Mouse (Mus musculus): Measurements from ENCODE around the gene T2.

Gene T2

DNA sequence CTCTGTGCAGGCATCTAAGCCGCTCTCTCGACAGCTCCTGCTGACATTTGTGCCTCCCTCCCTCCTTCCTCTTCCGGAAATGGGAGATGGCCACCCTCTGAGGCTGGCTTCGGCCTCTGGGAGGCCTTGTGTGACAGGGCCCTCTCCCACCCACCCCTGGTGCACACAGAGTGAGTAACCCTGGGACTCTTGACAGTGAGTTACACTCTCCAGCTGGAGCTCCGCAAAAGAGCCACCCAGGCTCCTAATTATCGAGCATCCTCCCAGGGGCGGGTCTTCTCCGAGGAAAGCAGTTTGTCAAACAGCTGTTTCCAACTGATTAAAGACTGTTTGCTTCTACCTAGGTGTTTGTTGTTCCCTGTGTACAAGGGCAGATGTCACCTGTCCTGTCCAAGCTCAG lies 59.7 kb downstream of the T2 start:
- in situ Hi-C loops (cut with MseI, MboI) = no loop called here

DNA sequence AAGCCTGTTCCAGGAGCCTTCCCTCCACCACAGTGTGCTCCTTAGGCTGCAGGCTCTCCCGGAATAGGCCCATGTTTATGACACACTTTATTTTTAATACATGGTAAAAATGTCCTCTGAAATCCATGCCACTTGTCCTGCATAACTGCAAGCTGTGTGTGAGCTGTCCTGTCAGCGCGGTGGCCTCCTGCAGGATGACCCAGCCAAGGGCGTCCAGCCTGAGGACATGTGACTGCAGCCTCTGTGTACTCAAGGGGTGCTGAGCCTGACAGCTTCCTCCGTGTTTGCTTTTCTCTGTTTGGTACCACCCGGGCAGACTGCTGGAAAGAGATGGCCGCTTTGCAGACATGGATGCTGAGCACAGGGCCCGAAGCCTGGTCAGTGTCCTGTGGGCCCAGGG lies 61.1 kb downstream of the T2 start:
- in situ Hi-C loops (cut with MseI, MboI) = no loop called here

DNA sequence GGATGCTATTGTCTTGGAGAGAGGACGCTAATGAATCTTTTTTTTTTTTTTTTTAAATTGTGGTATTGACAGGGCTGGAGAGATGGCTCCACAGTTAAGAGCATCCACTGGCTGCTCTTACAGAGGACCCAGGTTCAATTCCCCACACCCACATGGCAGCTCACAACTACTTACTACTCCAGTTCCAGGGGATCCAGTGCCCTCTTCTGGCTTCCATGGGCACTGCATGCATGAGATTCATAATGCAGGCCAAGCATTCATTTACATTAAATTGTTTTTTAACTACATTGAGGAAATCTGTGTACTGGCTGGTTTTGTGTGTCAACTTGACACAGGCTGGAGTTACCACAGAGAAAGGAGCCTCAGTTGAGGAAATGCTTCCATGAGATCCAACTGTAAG lies 64.9 kb downstream of the T2 start:
- in situ Hi-C loops (cut with MseI, MboI) = loop anchor here in 1 of 2 experiments (5.0 kb wide), 1 partner anchor 33 kb away; no protein-coding TSS in a partner anchor

DNA sequence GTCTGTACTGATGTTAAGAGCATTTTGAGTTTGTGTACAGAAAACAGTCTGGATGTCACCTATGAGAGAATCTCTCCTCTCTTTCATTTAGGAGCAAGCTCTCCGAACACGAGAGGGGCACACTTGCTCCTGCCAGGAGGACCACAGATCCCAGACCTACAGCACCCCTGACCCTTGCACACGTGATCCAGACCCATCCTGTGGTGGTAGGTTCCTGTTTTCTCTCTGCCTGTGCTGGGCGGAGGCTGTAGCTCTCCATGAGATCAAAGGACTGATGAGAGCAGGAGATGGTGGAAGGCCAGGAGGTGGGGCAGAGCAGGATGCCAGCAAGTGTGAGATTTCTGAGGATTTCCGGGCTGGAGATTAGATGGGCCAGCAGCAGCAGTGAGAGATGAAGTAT lies 65.7 kb downstream of the T2 start:
- in situ Hi-C loops (cut with MseI, MboI) = loop anchor here in 1 of 2 experiments (5.0 kb wide), 1 partner anchor 34 kb away; no protein-coding TSS in a partner anchor

DNA sequence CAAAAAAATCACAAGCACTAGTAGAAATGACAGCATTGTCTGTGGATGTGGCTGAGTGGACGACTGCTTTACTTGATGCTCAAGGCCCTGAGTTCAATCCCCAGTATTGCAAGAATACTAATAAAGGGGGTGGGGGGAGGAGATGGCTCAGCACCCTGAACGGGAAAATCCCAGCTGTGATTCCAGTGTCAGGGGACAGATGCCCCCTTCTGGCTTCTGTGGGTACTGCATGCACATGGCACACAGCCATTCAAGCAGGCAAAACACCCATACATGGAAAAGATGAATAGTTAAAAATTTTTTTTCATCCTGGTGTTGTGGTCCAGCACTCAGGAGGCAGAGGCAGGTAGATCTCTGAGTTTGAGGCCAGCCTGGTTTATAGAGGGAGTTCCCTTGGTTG lies 67.5 kb downstream of the T2 start:
- in situ Hi-C loops (cut with MseI, MboI) = loop anchor here in 1 of 2 experiments (5.0 kb wide), 1 partner anchor 36 kb away; no protein-coding TSS in a partner anchor

DNA sequence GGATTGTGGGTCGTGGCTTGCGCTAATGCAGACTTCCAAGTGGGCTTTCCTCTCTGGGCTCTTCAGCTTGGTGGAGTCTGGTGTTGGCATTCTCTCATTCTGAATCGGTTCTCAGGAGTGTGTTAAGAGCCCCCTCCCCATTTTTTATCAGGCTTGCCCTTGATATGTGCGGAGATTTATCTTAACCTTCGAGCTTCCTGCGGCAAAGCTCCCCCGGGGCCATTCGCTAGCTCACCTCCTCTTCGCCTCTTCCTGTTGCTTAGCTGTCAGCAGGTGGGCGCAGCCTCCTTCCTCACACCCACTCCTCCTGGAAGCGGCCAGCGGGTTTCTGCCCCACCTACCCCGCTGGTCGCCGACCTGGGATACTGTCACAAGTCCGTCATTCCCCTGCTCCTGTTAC lies 73.6 kb downstream of the T2 start:
- in situ Hi-C loops (cut with MseI, MboI) = no loop called here

DNA sequence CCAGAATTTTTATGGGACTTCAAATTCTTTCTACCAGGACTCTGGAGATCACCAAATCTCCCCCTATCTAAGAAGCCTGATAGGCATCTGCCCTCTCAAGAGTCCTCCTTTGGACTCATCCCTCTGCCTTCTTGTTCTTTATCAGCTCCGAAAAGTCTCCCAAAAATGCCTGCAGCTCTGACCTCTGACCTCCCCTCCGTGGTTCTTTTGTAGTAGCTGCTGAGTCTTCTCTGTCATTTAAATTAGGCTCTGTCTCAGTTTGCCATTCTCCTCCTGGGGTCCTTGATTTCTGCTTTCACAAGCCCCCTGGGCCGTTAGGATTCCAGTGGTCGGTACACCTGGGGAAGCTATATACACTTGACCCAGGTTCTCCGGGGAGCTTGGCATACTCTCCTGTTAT lies 74.1 kb downstream of the T2 start:
- in situ Hi-C loops (cut with MseI, MboI) = no loop called here

DNA sequence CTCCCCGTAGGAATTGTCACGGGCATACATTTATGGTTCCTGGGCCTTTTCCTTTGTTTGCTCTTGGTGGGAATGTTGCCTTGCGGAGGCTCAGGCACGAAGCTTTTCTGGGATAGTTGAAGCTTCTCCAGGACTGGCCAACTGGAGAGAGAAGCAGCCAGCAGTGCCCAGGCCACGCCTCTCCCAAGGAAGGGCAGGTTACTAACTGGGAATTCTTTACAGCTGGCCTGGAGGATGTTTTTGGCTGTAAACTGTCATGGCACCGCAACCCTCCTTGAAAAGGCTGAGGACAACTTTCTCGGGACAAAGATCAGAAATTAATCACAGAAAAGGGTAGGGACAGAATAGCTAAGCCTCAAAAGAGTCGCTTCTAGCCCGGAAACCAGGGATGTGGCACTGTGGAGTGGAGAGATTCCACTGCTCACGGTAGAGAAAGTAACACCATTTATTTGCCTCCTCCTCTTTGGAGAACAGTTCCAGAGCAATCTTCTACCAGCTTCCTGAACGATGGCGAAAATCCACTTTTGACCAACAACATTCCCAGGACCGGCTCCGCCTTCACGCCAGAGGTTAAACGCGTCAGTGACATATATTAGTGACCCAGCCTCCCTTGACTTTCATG lies 76.5 kb downstream of the T2 start:
- in situ Hi-C loops (cut with MseI, MboI) = no loop called here

DNA sequence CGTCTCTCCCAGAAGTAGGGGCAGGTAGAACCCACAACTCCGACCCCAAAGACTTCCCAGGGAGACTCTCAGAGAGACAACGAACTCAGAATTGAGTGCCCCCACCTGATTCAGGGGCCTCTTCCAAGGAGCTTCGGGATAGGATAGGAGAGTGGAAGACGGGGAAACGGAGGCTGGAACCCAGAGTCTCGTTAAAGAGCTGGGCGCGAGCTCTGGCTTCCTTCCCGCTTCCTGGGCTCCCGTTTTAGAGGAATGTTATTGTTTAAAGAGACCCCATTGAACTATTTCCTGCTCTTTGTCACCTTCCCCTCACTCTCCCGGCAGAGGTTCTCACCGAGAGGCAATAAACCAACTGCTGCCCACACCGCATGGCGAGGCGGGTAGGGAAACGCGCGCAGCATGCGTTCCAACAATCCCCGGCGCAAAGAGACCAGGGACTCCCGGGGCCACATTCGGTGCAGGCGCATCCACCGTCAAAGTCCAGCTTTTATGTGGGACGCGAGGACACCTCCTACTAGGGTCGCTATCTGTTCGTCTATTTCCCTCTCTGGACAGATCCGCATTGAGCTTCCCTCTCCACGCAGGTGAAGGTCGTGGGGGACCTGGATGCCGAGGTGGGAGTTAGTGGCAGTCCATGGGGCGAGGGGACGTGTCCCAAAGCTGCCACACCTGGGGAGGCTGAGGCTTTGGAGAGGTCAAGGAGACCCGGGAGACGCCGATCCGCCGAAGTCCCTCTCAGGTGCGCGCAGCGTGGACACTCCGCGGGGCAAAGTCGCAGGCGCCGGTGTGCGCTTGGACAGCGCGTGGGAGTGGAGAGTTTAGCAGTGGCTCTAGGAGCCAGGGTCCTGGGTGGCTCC lies 77.6 kb downstream of the T2 start:
- in situ Hi-C loops (cut with MseI, MboI) = no loop called here

DNA sequence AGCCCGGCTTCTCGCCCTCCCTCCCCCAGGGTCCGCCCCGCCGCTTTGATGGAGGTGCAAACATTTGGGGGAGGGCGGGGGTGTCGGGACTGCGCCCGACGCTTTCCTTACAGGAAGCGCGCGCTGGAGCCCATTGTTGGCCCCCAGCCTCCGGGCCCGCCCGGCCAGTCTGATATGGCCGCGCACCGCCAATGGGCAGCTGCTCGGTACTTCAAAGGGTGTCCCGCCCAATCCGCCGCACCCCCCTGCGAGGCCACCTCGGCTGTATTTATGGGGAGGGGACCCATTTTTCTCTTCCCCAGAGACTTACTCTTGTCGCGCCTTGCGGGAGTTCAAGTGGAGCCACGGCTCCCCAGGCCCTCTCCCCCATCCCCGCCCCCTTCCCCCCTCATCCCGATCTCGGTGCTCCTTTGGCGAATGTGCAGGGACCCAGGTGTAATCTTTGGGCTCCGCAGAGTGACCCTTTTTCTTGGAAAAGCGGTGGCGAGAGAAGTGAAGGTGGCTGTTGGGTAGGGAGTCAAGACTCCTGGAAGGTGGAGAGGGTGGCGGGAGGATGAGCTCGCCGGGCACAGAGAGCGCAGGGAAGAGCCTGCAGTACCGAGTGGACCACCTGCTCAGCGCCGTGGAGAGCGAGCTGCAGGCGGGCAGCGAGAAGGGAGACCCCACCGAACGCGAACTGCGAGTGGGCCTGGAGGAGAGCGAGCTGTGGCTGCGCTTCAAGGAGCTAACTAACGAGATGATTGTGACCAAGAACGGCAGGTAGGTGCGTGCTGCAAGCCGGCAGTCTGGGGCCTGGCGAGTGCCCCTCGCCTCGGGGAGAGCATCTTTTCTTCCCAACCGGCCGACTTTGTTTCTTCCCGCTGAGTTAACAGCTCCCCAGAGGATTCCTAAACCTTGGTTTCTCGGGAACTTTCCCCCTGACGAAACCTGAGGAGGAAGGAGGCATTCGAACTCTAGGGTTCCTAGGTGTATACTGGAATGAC lies 78.5 kb downstream of the T2 start, which contains the start of gene T:
Gene T (plus strand): TSS at position 446 of the 983 bp plus-strand sequence.
- in situ Hi-C loops (cut with MseI, MboI) = no loop called here

DNA sequence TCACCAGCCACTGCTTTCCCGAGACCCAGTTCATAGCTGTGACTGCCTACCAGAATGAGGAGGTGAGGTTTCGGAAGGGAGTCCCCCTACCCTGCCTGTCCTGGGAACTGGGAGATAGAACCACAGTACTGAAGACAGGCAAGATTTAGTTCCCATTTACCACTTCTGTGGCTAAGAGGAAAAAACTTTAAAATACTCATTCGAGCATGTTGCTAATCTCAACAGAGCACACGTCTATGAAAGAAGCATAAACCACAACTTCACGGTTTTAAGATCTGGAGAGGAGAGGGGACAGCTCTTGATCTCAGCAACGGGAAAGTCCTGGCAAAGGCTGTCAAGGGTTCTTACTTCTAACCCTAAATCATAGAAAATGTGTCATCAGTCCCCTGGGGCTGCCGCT lies 80.4 kb downstream of the T2 start:
- in situ Hi-C loops (cut with MseI, MboI) = no loop called here

DNA sequence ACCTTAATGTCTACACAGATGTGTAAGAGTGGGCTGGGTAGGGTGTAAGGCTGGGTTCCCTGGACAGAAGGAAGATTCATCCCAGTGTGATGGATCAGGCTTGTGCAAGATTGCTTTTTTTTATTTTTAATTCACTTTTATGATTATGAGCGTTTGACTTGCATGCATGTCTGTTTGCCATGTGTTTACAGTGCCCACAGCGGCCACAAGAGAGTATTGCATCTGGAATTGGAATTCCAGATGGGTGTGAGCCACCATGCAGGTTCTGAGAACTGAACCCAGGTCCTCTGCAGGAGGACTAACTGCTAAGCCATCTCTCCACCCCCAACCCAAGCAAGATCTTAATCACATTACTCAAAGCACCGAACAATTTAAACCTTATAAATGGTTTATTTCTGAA lies 88.3 kb downstream of the T2 start:
- in situ Hi-C loops (cut with MseI, MboI) = no loop called here

DNA sequence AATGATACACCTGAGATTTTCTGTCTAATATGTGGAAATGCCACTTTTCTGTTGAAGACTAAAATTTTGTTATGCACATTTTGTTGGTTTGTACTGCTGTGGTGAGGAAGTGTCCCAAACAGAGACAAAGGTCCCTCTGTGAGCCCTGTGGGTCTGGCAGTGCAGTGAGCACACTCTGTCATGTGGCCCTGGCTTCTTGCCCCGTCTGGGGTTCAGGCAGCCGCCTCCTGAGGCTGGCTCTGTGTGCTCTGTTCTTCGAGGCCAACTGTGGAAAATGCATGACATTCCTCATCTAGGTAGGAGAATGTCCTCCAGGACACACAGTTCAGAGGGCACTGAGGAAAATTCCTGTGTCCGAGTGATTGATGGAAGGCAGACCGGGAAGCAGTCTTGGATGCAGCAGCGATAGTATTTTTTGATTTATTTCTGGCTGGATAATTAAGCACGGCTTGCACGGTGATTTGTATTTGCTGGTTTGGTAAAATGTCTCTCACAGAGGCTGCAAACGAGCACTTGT lies 91.9 kb downstream of the T2 start:
- in situ Hi-C loops (cut with MseI, MboI) = no loop called here

DNA sequence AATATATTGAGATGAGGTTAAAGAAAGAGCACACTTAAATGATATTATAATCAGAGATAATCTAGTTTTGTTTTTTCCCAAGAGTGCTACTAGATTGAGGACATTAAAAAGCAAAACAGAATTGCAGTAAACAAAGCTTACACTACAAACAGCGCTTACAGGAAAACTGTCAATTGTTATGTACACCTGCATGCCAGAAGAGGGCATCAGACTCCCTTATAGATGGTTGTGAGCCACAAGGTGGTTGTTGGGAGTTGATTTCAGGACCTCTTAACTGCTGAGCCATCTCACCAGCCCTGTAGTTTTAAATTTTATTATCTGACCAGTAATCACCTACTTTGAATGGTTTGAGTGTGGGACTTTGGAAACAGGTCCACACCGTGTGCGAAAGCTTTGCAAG lies 92.5 kb downstream of the T2 start:
- in situ Hi-C loops (cut with MseI, MboI) = no loop called here

DNA sequence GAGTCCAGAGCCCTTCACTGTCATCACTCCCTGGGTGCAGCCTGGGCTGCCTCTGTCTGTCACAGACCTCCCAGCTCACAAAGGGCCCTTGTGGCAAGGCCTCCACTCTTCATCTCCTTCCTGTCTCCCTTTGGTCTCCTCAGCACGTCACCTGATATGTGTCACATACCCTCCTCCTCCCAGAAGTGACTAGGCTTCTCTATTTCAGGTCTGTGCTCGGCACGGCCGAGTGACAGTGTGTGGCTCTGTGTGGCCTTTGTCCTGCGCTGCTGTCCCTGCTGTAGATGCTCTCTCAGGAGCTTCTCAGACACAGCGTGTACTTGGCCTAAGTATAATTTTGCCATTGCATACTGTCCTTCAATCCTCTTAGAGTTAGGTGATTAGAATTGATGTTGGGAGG lies 99.4 kb downstream of the T2 start:
- in situ Hi-C loops (cut with MseI, MboI) = no loop called here

DNA sequence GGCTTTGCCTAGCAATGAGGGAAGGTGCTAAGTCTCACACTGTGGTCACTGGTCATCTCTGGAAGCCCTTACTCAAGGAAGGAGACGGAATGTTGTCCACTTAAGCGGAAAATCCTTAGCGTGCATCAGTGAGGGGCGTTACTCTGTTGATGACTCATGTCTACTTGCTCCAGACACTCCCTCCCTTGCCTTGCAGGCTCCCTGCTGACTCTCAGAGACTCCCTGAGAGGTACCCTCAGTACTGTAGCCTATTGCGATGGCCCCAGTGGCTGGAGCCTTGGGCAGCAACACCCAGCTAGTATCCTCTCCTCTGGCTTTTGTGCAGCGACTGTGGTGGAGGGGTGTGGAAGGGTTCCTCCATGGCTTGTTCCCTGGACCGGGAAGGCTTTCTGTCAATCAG lies 99.8 kb downstream of the T2 start:
- in situ Hi-C loops (cut with MseI, MboI) = no loop called here

DNA sequence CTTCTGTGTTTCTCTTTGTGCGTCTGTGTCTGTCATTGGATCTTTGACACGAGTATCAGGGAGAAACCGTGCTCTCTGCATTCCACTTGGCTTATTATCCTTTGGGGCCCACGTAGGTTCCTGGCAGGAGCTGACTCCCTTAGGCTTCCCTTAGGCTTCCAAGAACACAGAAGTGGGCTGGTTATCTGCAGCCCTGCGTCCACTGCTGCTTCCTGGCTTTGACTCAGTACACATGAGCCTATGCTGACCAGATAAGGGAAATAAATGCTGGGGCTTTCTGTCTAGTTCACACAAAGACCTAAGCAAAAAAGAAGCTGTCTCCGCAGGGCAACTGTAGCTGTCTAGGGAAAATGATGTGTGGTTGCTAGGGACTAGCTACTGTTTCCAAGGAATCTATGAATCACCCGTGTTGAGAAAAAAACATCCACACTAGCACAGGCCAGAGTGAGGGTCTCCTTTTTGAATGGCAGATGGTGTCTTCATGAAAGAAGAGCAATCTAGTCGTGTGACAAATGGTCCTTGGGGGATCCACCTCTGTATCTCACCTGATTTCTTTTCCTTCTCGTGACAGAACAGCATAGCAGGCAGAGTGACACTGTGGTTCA lies 101.2 kb downstream of the T2 start:
- in situ Hi-C loops (cut with MseI, MboI) = no loop called here

DNA sequence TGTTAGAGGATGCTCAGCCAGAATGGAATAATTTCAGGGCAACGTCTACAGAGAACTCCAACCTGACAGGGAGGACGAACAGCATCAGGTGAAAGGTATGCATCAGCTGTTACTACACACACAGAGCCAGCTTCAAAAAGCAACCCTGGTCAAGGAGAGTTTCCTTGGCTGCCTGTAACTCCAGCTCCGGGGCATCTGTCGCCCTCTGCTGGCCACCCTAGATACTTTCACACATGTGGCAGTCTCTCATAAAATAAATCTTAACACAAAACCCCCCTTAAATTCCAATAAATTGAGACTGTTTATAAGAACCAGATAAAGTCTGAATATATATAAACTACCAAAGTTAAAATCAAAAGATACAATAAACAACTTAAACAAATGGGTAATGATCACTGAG lies 105.8 kb downstream of the T2 start:
- in situ Hi-C loops (cut with MseI, MboI) = loop anchor here in 1 of 2 experiments (5.0 to 10.0 kb wide), 2 partner anchors 73 to 131 kb away; no protein-coding TSS in a partner anchor

DNA sequence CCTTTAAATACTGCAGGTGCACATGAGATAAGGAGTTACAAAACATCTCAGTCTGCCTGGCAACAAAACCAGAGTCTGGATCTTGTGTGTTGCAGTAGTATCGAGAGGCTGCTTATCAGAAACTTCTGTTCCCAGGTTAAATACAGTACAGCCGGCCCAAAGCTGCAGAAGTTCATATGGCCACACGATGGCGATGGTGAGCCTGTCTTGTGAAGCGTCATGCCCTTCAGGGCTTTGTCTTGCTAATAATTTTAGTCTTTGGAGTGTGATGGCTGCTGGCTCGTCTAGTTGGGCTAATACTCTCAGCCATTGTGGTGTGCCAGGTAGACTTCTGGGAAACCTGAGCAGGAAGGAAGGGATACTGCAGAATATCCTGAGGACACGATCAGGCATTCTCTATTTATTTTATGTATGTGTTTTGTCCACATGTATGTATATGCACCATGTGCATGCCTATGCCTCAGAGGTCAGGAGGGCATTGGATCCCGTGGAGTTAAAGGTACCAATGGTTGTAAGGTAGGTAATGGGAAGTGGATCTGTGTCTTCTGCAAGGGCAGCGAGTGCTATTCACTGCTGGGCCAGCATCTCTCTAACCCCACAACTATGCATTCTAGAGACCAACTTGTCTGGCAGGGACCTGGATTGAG lies 107.8 kb downstream of the T2 start:
- in situ Hi-C loops (cut with MseI, MboI) = loop anchor here in 1 of 2 experiments (5.0 to 10.0 kb wide), 2 partner anchors 71 to 129 kb away; no protein-coding TSS in a partner anchor

DNA sequence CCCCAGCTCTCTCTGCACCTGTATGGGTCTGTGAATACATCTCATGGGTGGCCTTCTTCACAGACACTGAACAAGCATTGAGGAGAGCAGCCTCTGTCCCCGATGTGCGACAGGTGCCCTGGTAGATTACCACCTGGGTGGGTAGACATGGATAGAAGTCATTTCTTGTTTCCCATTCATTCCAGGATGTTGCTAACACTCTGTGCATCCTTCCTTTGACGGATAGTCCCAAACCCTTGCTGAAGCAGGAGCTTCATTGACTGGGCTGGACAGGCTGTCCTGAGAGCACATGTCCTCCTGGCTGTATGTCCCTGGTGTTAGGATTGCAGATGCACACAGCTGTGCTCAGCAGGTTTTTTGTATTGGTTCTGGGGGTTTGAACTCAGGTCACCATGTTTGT lies 112.0 kb downstream of the T2 start:
- in situ Hi-C loops (cut with MseI, MboI) = loop anchor here (5.0 to 10.0 kb wide), 2 partner anchors 67 to 125 kb away; no protein-coding TSS in a partner anchor

Data from mouse trophoblast stem cell (cell line).